10 mouse cellular contexts compared by ENCODE assay signal in genomic region chr5:92112175-92112574, GRCm38 (mm10). TPM values are rescaled to one million over a fixed set of nuclear protein-coding genes. Genes with fewer than 3 reads are reported as not detected.
DNase-seq lines count a peak whose midpoint lies in the region; ATAC-seq and TF ChIP-seq lines count a peak whose summit lies in the region.
"Had no signal": no experiment of that assay in that cellular context is flagged by ENCODE, and none has a peak within 500 bp of the region (broad histone marks: within the 10 kb centered on the region; RNA-seq: fewer than 3 reads in every experiment).

No protein-coding gene starts in this region.

- intact Hi-C loops in left cerebral cortex, postnatal 36 days (cut with DNase I) = no loop called here

- no peak for DNase-seq in kidney, adult 8-10 months
- DNase-seq in embryonic facial prominence, embryonic 14.5 days (ENCODE audit: low spot score) = no peak
- DNase-seq in hindbrain, postnatal 0 days (ENCODE audit: low spot score) = no peak
- no peak for DNase-seq in midbrain, embryonic 14.5 days
- DNase-seq in MN1 (ENCODE audit: low spot score) = no peak
- no peak for DNase-seq in left cerebral cortex, postnatal 36 days (ENCODE audit: low spot score in 2 of 2)
- no peak for DNase-seq in cerebellum, adult 9-11 months
- DNase-seq: gastrocnemius, postnatal 14 days; lung, postnatal 10 days had no signal

- peaks cover 10% of the 10 kb centered on the region for H3K4me1 ChIP-seq in kidney, embryonic 15.5 days
- H3K4me1 ChIP-seq in embryonic facial prominence, embryonic 14.5 days (ENCODE audit: control insufficient read depth, insufficient read depth, low read length) = no peaks in the 10 kb centered on the region
- no peaks in the 10 kb centered on the region for H3K4me1 ChIP-seq in hindbrain, postnatal 0 days (ENCODE audit: insufficient read depth, low read length)
- peaks cover 3% of the 10 kb centered on the region; the same call in 1 of the 2 replicates for H3K4me1 ChIP-seq in midbrain, embryonic 14.5 days (ENCODE audit: control insufficient read depth, insufficient read depth, low read length)

- H3K9ac ChIP-seq in kidney, embryonic 15.5 days = 0 out of 2 replicates have a peak overlapping the region, but pooled peaks have one; percentile 27
- H3K9ac ChIP-seq in embryonic facial prominence, embryonic 14.5 days (ENCODE audit: low read depth, low read length) = no peak overlapping the region
- H3K9ac ChIP-seq in hindbrain, postnatal 0 days (replicated peaks; ENCODE audit: low read length) = no peak overlapping the region
- 0 out of 2 replicates have a peak overlapping the region, but pooled peaks have one; percentile 10 for H3K9ac ChIP-seq in midbrain, embryonic 14.5 days (replicated peaks; ENCODE audit: low read length)

- WGBS in kidney, embryonic 15.5 days = 11% methylated on average over 6 of the region's 6 CpGs
- 6% methylated on average over 6 of the region's 6 CpGs for WGBS in embryonic facial prominence, embryonic 14.5 days
- 10% methylated on average over 6 of the region's 6 CpGs for WGBS in hindbrain, postnatal 0 days
- 10% methylated on average over 6 of the region's 6 CpGs for WGBS in midbrain, embryonic 14.5 days

- H3K4me2 ChIP-seq in kidney, embryonic 15.5 days = peak overlapping the region; percentile 57
- H3K4me2 ChIP-seq in embryonic facial prominence, embryonic 14.5 days (ENCODE audit: low read depth, low read length) = peak overlapping the region; percentile 43
- H3K4me2 ChIP-seq in hindbrain, postnatal 0 days (ENCODE audit: low read depth, low read length) = peak overlapping the region; percentile 46
- peak overlapping the region; percentile 35 for H3K4me2 ChIP-seq in midbrain, embryonic 14.5 days (ENCODE audit: low read length)

- no peak for TF ChIP-seq CTCF in hindbrain, postnatal 0 days (IDR thresholded peaks at IDR 0.05; ENCODE audit: low read depth)

- H3K4me3 ChIP-seq in kidney, embryonic 15.5 days (replicated peaks) = peak overlapping the region; percentile 30
- peak overlapping the region; percentile 10 for H3K4me3 ChIP-seq in embryonic facial prominence, embryonic 14.5 days (ENCODE audit: low read depth, low read length)
- no peak overlapping the region for H3K4me3 ChIP-seq in hindbrain, postnatal 0 days (ENCODE audit: low read length)
- no peak overlapping the region for H3K4me3 ChIP-seq in midbrain, embryonic 14.5 days (replicated peaks; ENCODE audit: low read depth, low read length)

- H3K27me3 ChIP-seq in kidney, embryonic 15.5 days = no peaks in the 10 kb centered on the region
- H3K27me3 ChIP-seq in embryonic facial prominence, embryonic 14.5 days (replicated peaks; ENCODE audit: control insufficient read depth, insufficient read depth, low read length) = no peaks in the 10 kb centered on the region
- H3K27me3 ChIP-seq in hindbrain, postnatal 0 days (ENCODE audit: insufficient read depth, low read length) = no peaks in the 10 kb centered on the region
- H3K27me3 ChIP-seq in midbrain, embryonic 14.5 days (ENCODE audit: control insufficient read depth, insufficient read depth, low read length) = no peaks in the 10 kb centered on the region

- H3K27ac ChIP-seq in kidney, embryonic 15.5 days = no peak overlapping the region
- no peak overlapping the region for H3K27ac ChIP-seq in embryonic facial prominence, embryonic 14.5 days (replicated peaks; ENCODE audit: low read depth, low read length)
- H3K27ac ChIP-seq in hindbrain, postnatal 0 days = no peak overlapping the region
- H3K27ac ChIP-seq in midbrain, embryonic 14.5 days (replicated peaks; ENCODE audit: low read depth, low read length) = no peak overlapping the region

- H3K36me3 ChIP-seq in kidney, embryonic 15.5 days = no peaks in the 10 kb centered on the region
- no peaks in the 10 kb centered on the region for H3K36me3 ChIP-seq in embryonic facial prominence, embryonic 14.5 days (ENCODE audit: control insufficient read depth, insufficient read depth, low read length)
- no peaks in the 10 kb centered on the region for H3K36me3 ChIP-seq in hindbrain, postnatal 0 days (ENCODE audit: insufficient read depth, low read length)
- no peaks in the 10 kb centered on the region for H3K36me3 ChIP-seq in midbrain, embryonic 14.5 days (ENCODE audit: control insufficient read depth, insufficient read depth, low read length)

- ATAC-seq in kidney, embryonic 15.5 days (replicated peaks; ENCODE audit: low FRiP score) = no peak
- no peak for ATAC-seq in embryonic facial prominence, embryonic 14.5 days (ENCODE audit: low read depth)
- ATAC-seq in hindbrain, postnatal 0 days = no peak
- no peak for ATAC-seq in midbrain, embryonic 14.5 days (ENCODE audit: low FRiP score, low TSS enrichment)

- no peaks in the 10 kb centered on the region for H3K9me3 ChIP-seq in kidney, embryonic 15.5 days (replicated peaks)
- H3K9me3 ChIP-seq in embryonic facial prominence, embryonic 14.5 days (ENCODE audit: control insufficient read depth, low read length) = no peaks in the 10 kb centered on the region
- H3K9me3 ChIP-seq in hindbrain, postnatal 0 days (ENCODE audit: low read length) = no peaks in the 10 kb centered on the region
- H3K9me3 ChIP-seq in midbrain, embryonic 14.5 days (ENCODE audit: control insufficient read depth, low read length) = no peaks in the 10 kb centered on the region

RNA-seq across cellular contexts. Expression of gene Uso1, which starts 25.6 kb away (rescaled TPM):
- polyA plus RNA-seq in kidney, embryonic 15.5 days (2015; fragmentation: Nextera tagmentation; extraction: Ambion mirVana) = 42.9 and 46.5 TPM in 2 replicates
- polyA plus RNA-seq in embryonic facial prominence, embryonic 14.5 days (2014; fragmentation: Nextera tagmentation; extraction: Ambion mirVana) = 41.8 and 49.3 TPM in 2 replicates
- 16.1 and 17.7 TPM in 2 replicates for total RNA-seq in hindbrain, postnatal 0 days (2014; rRNA removed)
- 29.6 and 29.8 TPM in 2 replicates for polyA plus RNA-seq in hindbrain, postnatal 0 days (2015; fragmentation: Nextera tagmentation; extraction: Ambion mirVana)
- polyA plus RNA-seq in midbrain, embryonic 14.5 days (2014; fragmentation: Nextera tagmentation; extraction: Ambion mirVana) = 32.9 and 34.4 TPM in 2 replicates
- total RNA-seq in left cerebral cortex, postnatal 36 days (2021) = 10 to 100 TPM; 74.1 to 82.3 TPM

RNA-seq across cellular contexts. Expression of gene G3bp2, which starts 28.7 kb away (rescaled TPM):
- 174 and 191 TPM in 2 replicates for polyA plus RNA-seq in kidney, embryonic 15.5 days (2015; fragmentation: Nextera tagmentation; extraction: Ambion mirVana)
- 153 and 175 TPM in 2 replicates for polyA plus RNA-seq in embryonic facial prominence, embryonic 14.5 days (2014; fragmentation: Nextera tagmentation; extraction: Ambion mirVana)
- 132 and 143 TPM in 2 replicates for total RNA-seq in hindbrain, postnatal 0 days (2014; rRNA removed)
- 265 and 271 TPM in 2 replicates for polyA plus RNA-seq in hindbrain, postnatal 0 days (2015; fragmentation: Nextera tagmentation; extraction: Ambion mirVana)
- 377 and 407 TPM in 2 replicates for polyA plus RNA-seq in midbrain, embryonic 14.5 days (2014; fragmentation: Nextera tagmentation; extraction: Ambion mirVana)
- total RNA-seq in left cerebral cortex, postnatal 36 days (2021) = 100 to 1,000 TPM; 216 to 220 TPM

Comparison
In these comparisons a context has a peak if more than half of its experiments do, and no peak if none do; other contexts are left out.
1. H3K4me3 ChIP-seq: peak in kidney, embryonic 15.5 days (single experiment) and embryonic facial prominence, embryonic 14.5 days (single experiment); none in hindbrain, postnatal 0 days (single experiment) and midbrain, embryonic 14.5 days (single experiment).
2. H3K9ac ChIP-seq: peak in kidney, embryonic 15.5 days (single experiment) and midbrain, embryonic 14.5 days (single experiment); none in embryonic facial prominence, embryonic 14.5 days (single experiment) and hindbrain, postnatal 0 days (single experiment).
3. Peak in every context shown above with its lines, with median percentiles within 50 percentile points of each other: H3K4me2 ChIP-seq.